Mouse (Mus musculus): ENCODE data around the gene St8sia1. TPM values are rescaled to one million over a fixed set of nuclear protein-coding genes. Genes with fewer than 3 reads are reported as not detected.

Gene St8sia1
- polyA plus RNA-seq, 1 experiment, result 1.9 TPM

DNA sequence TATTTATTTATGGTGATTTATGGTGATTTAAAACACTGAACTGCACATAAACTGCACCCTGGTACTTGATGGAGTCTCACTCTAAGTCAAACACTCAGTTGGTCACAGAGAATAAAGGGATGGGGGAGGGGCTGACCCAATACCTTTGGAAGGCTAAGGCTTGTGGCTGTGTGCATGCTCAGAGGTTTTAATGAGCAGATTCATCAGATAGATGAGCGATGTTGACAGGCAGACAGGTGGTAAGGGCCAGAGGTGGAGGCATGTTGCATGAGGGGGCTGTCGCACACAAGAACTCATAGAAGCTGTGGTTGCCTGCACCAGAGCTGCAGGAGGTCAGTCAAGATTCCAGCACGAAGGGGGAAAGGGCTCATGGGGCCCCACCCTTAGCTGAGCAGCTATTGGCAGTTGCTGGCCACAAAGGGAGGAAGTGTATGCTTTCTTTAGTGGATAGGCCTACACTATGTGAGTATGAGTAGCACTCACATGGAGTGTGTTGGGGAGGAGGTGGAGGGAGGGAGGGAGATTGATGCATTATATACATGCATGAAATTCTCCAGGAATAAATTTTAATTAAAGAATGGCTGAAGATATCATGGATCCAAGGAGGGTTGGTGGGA lies 107.9 kb downstream of the St8sia1 start:
- WGBS, result 47% methylated on average over 3 of the region's 3 CpGs
- H3K36me3 ChIP-seq (ENCODE audit: control insufficient read depth, insufficient read depth, low read length), result no peaks in the 10 kb centered on the region
- no peaks in the 10 kb centered on the region; the same call in 1 of the 2 replicates for H3K4me1 ChIP-seq (ENCODE audit: control insufficient read depth, insufficient read depth, insufficient read length)
- H3K4me3 ChIP-seq (ENCODE audit: extremely low read depth, insufficient read depth, insufficient read length), result no peak overlapping the region
- H3K27me3 ChIP-seq (ENCODE audit: control insufficient read depth, insufficient read depth, low read length), result no peaks in the 10 kb centered on the region
- no peak for TF ChIP-seq POLR2A (IDR thresholded peaks at IDR 0.05; ENCODE audit: low read depth, low read length)
- TF ChIP-seq CTCF (IDR thresholded peaks at IDR 0.05; ENCODE audit: extremely low read depth, insufficient read depth, insufficient read length, insufficient replicate concordance), result no peak
- no peak overlapping the region for H3K27ac ChIP-seq (ENCODE audit: insufficient read depth, low read length)
- no peak for DNase-seq (ENCODE audit: low read depth in 1 of 2, low spot score in 2 of 2)

DNA sequence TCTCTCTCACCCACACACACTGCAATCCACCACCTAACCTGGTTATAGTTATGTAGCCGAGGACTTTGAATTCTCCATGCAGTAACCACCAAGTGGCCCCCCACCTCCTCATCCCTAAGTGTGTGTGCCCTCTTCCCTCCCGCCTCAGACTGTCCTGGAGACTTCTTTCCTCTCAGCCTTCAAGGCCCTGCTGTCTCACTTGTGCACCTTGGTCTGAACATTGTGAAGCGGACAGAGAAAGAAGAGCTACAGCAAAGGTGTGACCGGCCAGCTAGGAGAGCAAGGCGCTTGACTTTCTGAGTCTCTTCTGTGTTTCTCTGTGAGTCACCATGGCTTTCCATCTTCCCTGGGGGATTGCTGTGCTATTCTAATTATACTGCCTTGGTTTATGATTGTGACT lies 108.5 kb downstream of the St8sia1 start:
- no peak for DNase-seq (ENCODE audit: low read depth in 1 of 2, low spot score in 2 of 2)
- Histone ChIP-seq H3K4me1 (ENCODE audit: control insufficient read depth, insufficient read depth, insufficient read length) (no peaks in the 10 kb centered on the region; the same call in 1 of the 2 replicates), H3K4me3 (ENCODE audit: extremely low read depth, insufficient read depth, insufficient read length) (no peak overlapping the region), H3K36me3 (ENCODE audit: control insufficient read depth, insufficient read depth, low read length) (no peaks in the 10 kb centered on the region), H3K27ac (ENCODE audit: insufficient read depth, low read length) (no peak overlapping the region), H3K27me3 (ENCODE audit: control insufficient read depth, insufficient read depth, low read length) (no peaks in the 10 kb centered on the region)
- TF ChIP-seq POLR2A (IDR thresholded peaks at IDR 0.05; ENCODE audit: low read depth, low read length) (no peak), CTCF (IDR thresholded peaks at IDR 0.05; ENCODE audit: extremely low read depth, insufficient read depth, insufficient read length, insufficient replicate concordance) (no peak)
- WGBS, result 88% methylated on average over 5 of the region's 5 CpGs

DNA sequence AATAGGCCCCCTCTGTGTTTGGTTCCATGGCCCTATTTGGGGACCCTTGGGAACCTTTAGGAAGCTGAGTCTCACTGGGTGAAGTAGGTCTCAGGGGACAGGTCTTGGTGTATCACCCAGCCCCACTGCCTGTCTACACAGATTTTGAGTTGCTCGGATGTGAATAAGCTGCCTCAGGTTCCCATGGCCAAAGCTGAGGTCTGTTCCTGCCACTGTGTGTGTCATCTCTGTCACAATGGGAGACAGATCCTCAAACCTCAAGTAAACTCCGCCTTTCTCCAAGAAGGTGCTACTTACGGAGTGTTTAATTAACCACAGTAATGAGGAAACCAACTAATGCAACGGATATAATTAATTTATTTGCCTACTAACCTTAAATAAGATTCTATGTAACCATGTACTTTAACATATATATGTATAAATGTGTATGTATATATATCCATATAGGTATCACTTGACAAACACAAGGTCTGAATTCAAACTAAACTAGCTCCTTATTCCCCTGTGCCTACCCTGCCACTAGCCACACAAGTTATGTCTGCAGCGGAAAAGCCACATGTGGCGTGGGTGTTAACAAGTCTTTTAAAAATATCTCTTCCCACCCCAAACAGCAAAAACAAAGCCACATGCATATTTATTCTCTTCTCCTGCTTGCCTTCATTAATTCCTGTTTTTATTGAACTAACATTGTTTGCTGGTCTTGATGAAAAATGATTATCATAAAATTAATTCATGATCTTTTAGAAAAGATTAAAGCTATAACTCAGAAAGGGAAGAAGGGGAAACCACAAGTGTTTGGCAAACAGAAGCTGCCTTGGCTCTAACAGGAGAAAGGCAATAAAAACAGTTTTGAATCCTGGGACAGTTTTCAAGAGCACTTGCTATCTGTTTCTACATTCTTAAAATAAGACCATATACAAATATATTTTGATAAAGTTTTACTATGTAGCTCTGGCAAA lies 111.6 kb downstream of the St8sia1 start:
- Histone ChIP-seq H3K27ac (ENCODE audit: insufficient read depth, low read length) (no peak overlapping the region), H3K4me1 (ENCODE audit: control insufficient read depth, insufficient read depth, insufficient read length) (no peaks in the 10 kb centered on the region; the same call in 1 of the 2 replicates)
- WGBS, result 58% methylated on average over 6 of the region's 6 CpGs

DNA sequence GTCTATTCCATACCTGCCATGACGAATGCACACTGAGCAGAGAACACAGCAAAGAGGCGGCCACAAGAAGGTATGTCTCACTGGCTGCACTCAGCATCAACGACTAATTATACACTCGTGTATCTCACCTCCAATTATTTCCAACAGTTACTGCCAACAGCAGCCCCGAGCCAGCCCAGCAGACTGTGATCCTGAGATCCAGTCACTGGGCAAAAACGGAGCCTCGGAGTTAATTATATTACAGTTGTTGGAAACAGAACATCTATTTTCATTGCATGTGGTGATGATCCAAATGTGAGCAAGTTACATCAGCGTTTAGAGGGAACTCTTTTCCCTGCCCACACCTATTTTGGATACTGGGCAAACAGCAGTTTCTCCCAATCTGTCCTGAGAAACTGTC lies 113.8 kb downstream of the St8sia1 start:
- Histone ChIP-seq H3K4me3 (ENCODE audit: extremely low read depth, insufficient read depth, insufficient read length) (no peak overlapping the region), H3K4me1 (ENCODE audit: control insufficient read depth, insufficient read depth, insufficient read length) (no peaks in the 10 kb centered on the region), H3K27ac (ENCODE audit: insufficient read depth, low read length) (no peak overlapping the region), H3K27me3 (ENCODE audit: control insufficient read depth, insufficient read depth, low read length) (no peaks in the 10 kb centered on the region), H3K36me3 (ENCODE audit: control insufficient read depth, insufficient read depth, low read length) (no peaks in the 10 kb centered on the region)
- WGBS, result 92% methylated on average over 8 of the region's 8 CpGs
- DNase-seq (ENCODE audit: low read depth in 1 of 2, low spot score in 2 of 2), result no peak
- TF ChIP-seq POLR2A (IDR thresholded peaks at IDR 0.05; ENCODE audit: low read depth, low read length) (no peak), CTCF (IDR thresholded peaks at IDR 0.05; ENCODE audit: extremely low read depth, insufficient read depth, insufficient read length, insufficient replicate concordance) (no peak)

More for the DNA sequence above, 111.6 kb downstream of the St8sia1 start:
- TF ChIP-seq POLR2A (IDR thresholded peaks at IDR 0.05; ENCODE audit: low read depth, low read length), result no peak
- no peak for TF ChIP-seq CTCF (IDR thresholded peaks at IDR 0.05; ENCODE audit: extremely low read depth, insufficient read depth, insufficient read length, insufficient replicate concordance)
- DNase-seq (ENCODE audit: low read depth in 1 of 2, low spot score in 2 of 2), result no peak
- Histone ChIP-seq H3K27me3 (ENCODE audit: control insufficient read depth, insufficient read depth, low read length) (no peaks in the 10 kb centered on the region), H3K4me3 (ENCODE audit: extremely low read depth, insufficient read depth, insufficient read length) (no peak overlapping the region), H3K36me3 (ENCODE audit: control insufficient read depth, insufficient read depth, low read length) (no peaks in the 10 kb centered on the region)

DNA sequence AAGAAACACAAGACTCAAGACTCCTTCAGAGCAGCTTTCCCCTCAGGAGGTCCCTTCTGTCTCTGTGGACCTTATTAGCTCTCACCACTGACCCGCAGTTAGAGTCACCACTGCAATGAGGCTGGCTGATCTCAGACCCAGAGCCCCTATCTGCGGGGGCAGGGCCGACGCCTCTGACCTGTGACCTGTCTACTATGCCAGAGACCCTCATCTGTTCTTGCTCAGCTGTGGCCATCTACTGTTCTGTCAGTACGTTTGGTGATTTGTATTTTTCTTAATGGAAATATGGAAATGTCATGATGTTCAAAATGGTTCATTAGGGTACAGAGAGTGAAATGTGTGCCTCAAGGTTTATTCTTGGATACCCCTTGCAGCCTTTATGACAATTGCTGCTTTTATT lies 114.9 kb downstream of the St8sia1 start:
- no peak for DNase-seq (ENCODE audit: low read depth in 1 of 2, low spot score in 2 of 2)
- no peaks in the 10 kb centered on the region for H3K4me1 ChIP-seq (ENCODE audit: control insufficient read depth, insufficient read depth, insufficient read length)
- TF ChIP-seq POLR2A (IDR thresholded peaks at IDR 0.05; ENCODE audit: low read depth, low read length) (no peak), CTCF (IDR thresholded peaks at IDR 0.05; ENCODE audit: extremely low read depth, insufficient read depth, insufficient read length, insufficient replicate concordance) (no peak)
- H3K4me3 ChIP-seq (ENCODE audit: extremely low read depth, insufficient read depth, insufficient read length), result no peak overlapping the region
- WGBS, result 87% methylated on average over 5 of the region's 5 CpGs
- no peak overlapping the region for H3K27ac ChIP-seq (ENCODE audit: insufficient read depth, low read length)
- no peaks in the 10 kb centered on the region for H3K27me3 ChIP-seq (ENCODE audit: control insufficient read depth, insufficient read depth, low read length)
- H3K36me3 ChIP-seq (ENCODE audit: control insufficient read depth, insufficient read depth, low read length), result no peaks in the 10 kb centered on the region

DNA sequence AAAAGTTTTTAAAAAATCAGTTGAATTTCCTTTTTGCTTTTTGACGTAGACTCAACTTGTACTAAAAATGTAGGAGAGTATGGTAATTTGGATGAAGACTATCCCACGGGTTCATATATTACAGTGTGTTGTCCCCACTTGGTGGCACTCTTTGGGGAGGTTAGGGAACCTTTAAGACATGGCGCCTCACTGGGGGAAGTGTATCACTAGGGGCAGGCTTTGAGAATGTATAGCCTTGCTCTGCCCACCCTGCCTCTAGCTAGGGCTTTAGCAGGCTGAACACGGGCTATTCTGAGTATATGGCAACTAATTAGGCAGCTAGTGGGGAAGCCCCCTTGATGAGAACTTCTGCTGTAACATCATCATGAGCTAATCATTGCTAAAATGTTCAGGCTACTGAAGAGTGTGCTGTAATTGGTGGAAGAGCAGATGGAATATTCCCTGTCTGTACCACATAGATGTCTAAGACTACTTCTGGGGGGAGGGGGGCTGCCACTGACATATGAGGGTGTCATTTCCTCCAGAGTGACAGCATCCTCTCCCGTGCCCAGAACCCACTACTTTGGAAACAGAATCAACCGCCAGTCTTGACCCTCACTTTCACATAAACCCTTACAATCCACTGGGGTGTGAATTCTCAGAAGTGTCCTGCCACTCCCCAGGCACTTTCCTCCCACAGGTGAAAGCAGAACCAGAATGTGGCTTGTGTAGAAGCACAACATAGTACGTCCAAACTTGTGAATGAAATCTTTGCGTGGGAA lies 116.2 kb downstream of the St8sia1 start:
- Histone ChIP-seq H3K27ac (ENCODE audit: insufficient read depth, low read length) (no peak overlapping the region), H3K4me1 (ENCODE audit: control insufficient read depth, insufficient read depth, insufficient read length) (no peaks in the 10 kb centered on the region), H3K27me3 (ENCODE audit: control insufficient read depth, insufficient read depth, low read length) (no peaks in the 10 kb centered on the region), H3K4me3 (ENCODE audit: extremely low read depth, insufficient read depth, insufficient read length) (no peak overlapping the region), H3K36me3 (ENCODE audit: control insufficient read depth, insufficient read depth, low read length) (no peaks in the 10 kb centered on the region)
- no peak for TF ChIP-seq CTCF (IDR thresholded peaks at IDR 0.05; ENCODE audit: extremely low read depth, insufficient read depth, insufficient read length, insufficient replicate concordance)
- no peak for TF ChIP-seq POLR2A (IDR thresholded peaks at IDR 0.05; ENCODE audit: low read depth, low read length)
- DNase-seq (ENCODE audit: low read depth in 1 of 2, low spot score in 2 of 2), result no peak
- WGBS, result 81% methylated on average over 8 of the region's 8 CpGs

Data from spleen, adult 2 months (tissue).